Mouse (Mus musculus): ENCODE measurements around the gene Gm11042. TPM values are rescaled to one million over a fixed set of nuclear protein-coding genes. Genes with fewer than 3 reads are reported as not detected.

Gene Gm11042
- polyA plus RNA-seq, 2 experiments = not detected

GRCm38 (mm10) chr12:74329759-74330158, 13.6 kb upstream of the Gm11042 start:
- Histone ChIP-seq H3K4me2 (ENCODE audit: low read depth) (no peak overlapping the region), H3K4me3 (ENCODE audit: insufficient read depth in 1 of 2, low read depth in 2 of 2, low read length in 2 of 2) (no peak overlapping the region), H3K36me3 (replicated peaks; ENCODE audit: control insufficient read depth, insufficient read depth, low read depth) (no peaks in the 10 kb centered on the region), H3K27ac (no peak overlapping the region), H3K9ac (replicated peaks) (no peak overlapping the region), H3K9me3 (ENCODE audit: control insufficient read depth, low read length) (no peaks in the 10 kb centered on the region), H3K4me1 (replicated peaks; ENCODE audit: control insufficient read depth in 2 of 2, insufficient read depth in 2 of 2, low read length in 1 of 2) (no peaks in the 10 kb centered on the region), H3K27me3 (ENCODE audit: control insufficient read depth, insufficient read depth, low read length) (no peaks in the 10 kb centered on the region)
- no peak for DNase-seq (ENCODE audit: low read depth in 3 of 3, low spot score in 3 of 3)
- TF ChIP-seq EP300 (IDR thresholded peaks at IDR 0.05; ENCODE audit: low read depth) (no peak), CTCF (IDR thresholded peaks at IDR 0.05; ENCODE audit: low read depth) (no peak)
- ATAC-seq (ENCODE audit: insufficient read depth) = no peak
- 76% methylated on average over 6 of the region's 6 CpGs for WGBS (ENCODE audit: insufficient replicate concordance)

- H3K4me3 ChIP-seq (ENCODE audit: insufficient read depth in 1 of 2, low read depth in 2 of 2, low read length in 2 of 2) = no peak overlapping the region
- DNase-seq (ENCODE audit: low read depth in 3 of 3, low spot score in 3 of 3) (no peak), ATAC-seq (ENCODE audit: insufficient read depth) (no peak)
- no peak overlapping the region for H3K4me2 ChIP-seq (ENCODE audit: low read depth)
- no peaks in the 10 kb centered on the region for H3K9me3 ChIP-seq (ENCODE audit: control insufficient read depth, low read length)
- H3K4me1 ChIP-seq (replicated peaks; ENCODE audit: control insufficient read depth in 2 of 2, insufficient read depth in 2 of 2, low read length in 1 of 2) = no peaks in the 10 kb centered on the region
- WGBS (ENCODE audit: insufficient replicate concordance) = 58% methylated on average over 3 of the region's 3 CpGs
- H3K27me3 ChIP-seq (ENCODE audit: control insufficient read depth, insufficient read depth, low read length) = no peaks in the 10 kb centered on the region
- H3K9ac ChIP-seq (replicated peaks) = no peak overlapping the region
- H3K36me3 ChIP-seq (replicated peaks; ENCODE audit: control insufficient read depth, insufficient read depth, low read depth) = no peaks in the 10 kb centered on the region
- TF ChIP-seq CTCF (IDR thresholded peaks at IDR 0.05; ENCODE audit: low read depth) (no peak), EP300 (IDR thresholded peaks at IDR 0.05; ENCODE audit: low read depth) (no peak)
- H3K27ac ChIP-seq = no peak overlapping the region
Observed at GRCm38 (mm10) chr12:74326644-74327043, 10.4 kb upstream of the Gm11042 start.

GRCm38 (mm10) chr12:74321981-74322380, 5.8 kb upstream of the Gm11042 start:
- ATAC-seq (ENCODE audit: insufficient read depth) (no peak), DNase-seq (ENCODE audit: low read depth in 3 of 3, low spot score in 3 of 3) (no peak)
- Histone ChIP-seq H3K4me2 (ENCODE audit: low read depth) (no peak overlapping the region), H3K36me3 (replicated peaks; ENCODE audit: control insufficient read depth, insufficient read depth, low read depth) (no peaks in the 10 kb centered on the region), H3K27ac (no peak overlapping the region), H3K9ac (replicated peaks) (no peak overlapping the region), H3K4me1 (replicated peaks; ENCODE audit: control insufficient read depth in 2 of 2, insufficient read depth in 2 of 2, low read length in 1 of 2) (no peaks in the 10 kb centered on the region), H3K27me3 (ENCODE audit: control insufficient read depth, insufficient read depth, low read length) (no peaks in the 10 kb centered on the region), H3K9me3 (ENCODE audit: control insufficient read depth, low read length) (no peaks in the 10 kb centered on the region), H3K4me3 (ENCODE audit: insufficient read depth in 1 of 2, low read depth in 2 of 2, low read length in 2 of 2) (no peak overlapping the region)
- 62% methylated on average over 5 of the region's 5 CpGs for WGBS (ENCODE audit: insufficient replicate concordance)
- TF ChIP-seq CTCF (IDR thresholded peaks at IDR 0.05; ENCODE audit: low read depth) = no peak
- no peak for TF ChIP-seq EP300 (IDR thresholded peaks at IDR 0.05; ENCODE audit: low read depth)

GRCm38 (mm10) chr12:74320318-74320717, 4.1 kb upstream of the Gm11042 start:
- ATAC-seq (ENCODE audit: insufficient read depth) (no peak), DNase-seq (ENCODE audit: low read depth in 3 of 3, low spot score in 3 of 3) (peak; percentile 5 to 26 (median 17))
- Histone ChIP-seq H3K9ac (replicated peaks) (no peak overlapping the region), H3K36me3 (replicated peaks; ENCODE audit: control insufficient read depth, insufficient read depth, low read depth) (no peaks in the 10 kb centered on the region), H3K27ac (no peak overlapping the region), H3K4me2 (ENCODE audit: low read depth) (no peak overlapping the region), H3K27me3 (ENCODE audit: control insufficient read depth, insufficient read depth, low read length) (no peaks in the 10 kb centered on the region), H3K4me1 (replicated peaks; ENCODE audit: control insufficient read depth in 2 of 2, insufficient read depth in 2 of 2, low read length in 1 of 2) (no peaks in the 10 kb centered on the region), H3K4me3 (ENCODE audit: insufficient read depth in 1 of 2, low read depth in 2 of 2, low read length in 2 of 2) (no peak overlapping the region), H3K9me3 (ENCODE audit: control insufficient read depth, low read length) (no peaks in the 10 kb centered on the region)
- TF ChIP-seq CTCF (IDR thresholded peaks at IDR 0.05; ENCODE audit: low read depth) (peak; percentile 81), EP300 (IDR thresholded peaks at IDR 0.05; ENCODE audit: low read depth) (no peak)
- WGBS (ENCODE audit: insufficient replicate concordance) = 17% methylated on average over 10 of the region's 10 CpGs

GRCm38 (mm10) chr12:74316989-74317759, 980 bp upstream of the Gm11042 start:
- H3K4me2 ChIP-seq (ENCODE audit: low read depth) = peak overlapping the region; percentile 53
- H3K36me3 ChIP-seq (replicated peaks; ENCODE audit: control insufficient read depth, insufficient read depth, low read depth) = no peaks in the 10 kb centered on the region
- H3K9ac ChIP-seq (replicated peaks) = no peak overlapping the region
- no peak overlapping the region for H3K27ac ChIP-seq
- TF ChIP-seq EP300 (IDR thresholded peaks at IDR 0.05; ENCODE audit: low read depth) (no peak), CTCF (IDR thresholded peaks at IDR 0.05; ENCODE audit: low read depth) (peak; percentile 67)
- no peaks in the 10 kb centered on the region for H3K4me1 ChIP-seq (replicated peaks; ENCODE audit: control insufficient read depth in 2 of 2, insufficient read depth in 2 of 2, low read length in 1 of 2)
- no peaks in the 10 kb centered on the region for H3K9me3 ChIP-seq (ENCODE audit: control insufficient read depth, low read length)
- WGBS (ENCODE audit: insufficient replicate concordance) = 12% methylated on average over 15 of the region's 15 CpGs
- peak; percentile 7 to 17 (median 9) for DNase-seq (ENCODE audit: low read depth in 3 of 3, low spot score in 3 of 3)
- peak overlapping the region; percentile 41 to 47 for H3K4me3 ChIP-seq (ENCODE audit: insufficient read depth in 1 of 2, low read depth in 2 of 2, low read length in 2 of 2)
- no peaks in the 10 kb centered on the region for H3K27me3 ChIP-seq (ENCODE audit: control insufficient read depth, insufficient read depth, low read length)
- no peak for ATAC-seq (ENCODE audit: insufficient read depth)
